Mouse (Mus musculus): ENCODE measurements around the gene Gls2.

Gene Gls2

GRCm38 (mm10) chr10:128225538-128225937 lies 31.3 kb downstream of the Gls2 start, which contains the start of gene Mip:
Gene Mip (plus strand): TSS chr10:128225838.
- in situ Hi-C loops (cut with MboI; ENCODE audit: unreplicated experiment in 2 of 2) = no loop called here

- in situ Hi-C loops (cut with MboI; ENCODE audit: unreplicated experiment in 2 of 2) = no loop called here
Measured at GRCm38 (mm10) chr10:128227592-128227991, 33.3 kb downstream of the Gls2 start.

- in situ Hi-C loops (cut with MboI; ENCODE audit: unreplicated experiment in 2 of 2) = no loop called here
Measured at GRCm38 (mm10) chr10:128228009-128228408, 33.8 kb downstream of the Gls2 start.

- in situ Hi-C loops (cut with MboI; ENCODE audit: unreplicated experiment in 2 of 2) = no loop called here
Measured at GRCm38 (mm10) chr10:128230582-128230981, 36.3 kb downstream of the Gls2 start.

GRCm38 (mm10) chr10:128231146-128231545 lies 36.9 kb downstream of the Gls2 start:
- in situ Hi-C loops (cut with MboI; ENCODE audit: unreplicated experiment in 2 of 2) = no loop called here

- in situ Hi-C loops (cut with MboI; ENCODE audit: unreplicated experiment in 2 of 2) = no loop called here
Measured at GRCm38 (mm10) chr10:128231697-128232419, 37.6 kb downstream of the Gls2 start, which contains the start of gene Timeless. Gene Timeless (plus strand): TSS chr10:128232065.

GRCm38 (mm10) chr10:128232420-128232985 lies 38.2 kb downstream of the Gls2 start:
- in situ Hi-C loops (cut with MboI; ENCODE audit: unreplicated experiment in 2 of 2) = no loop called here

- in situ Hi-C loops (cut with MboI; ENCODE audit: unreplicated experiment in 2 of 2) = no loop called here
Measured at GRCm38 (mm10) chr10:128236321-128236720, 42.1 kb downstream of the Gls2 start.

- in situ Hi-C loops (cut with MboI; ENCODE audit: unreplicated experiment in 2 of 2) = no loop called here
Measured at GRCm38 (mm10) chr10:128237807-128238480, 43.7 kb downstream of the Gls2 start.

- in situ Hi-C loops (cut with MboI; ENCODE audit: unreplicated experiment in 2 of 2) = no loop called here
Measured at GRCm38 (mm10) chr10:128239140-128239539, 44.9 kb downstream of the Gls2 start.

- in situ Hi-C loops (cut with MboI; ENCODE audit: unreplicated experiment in 2 of 2) = no loop called here
Measured at GRCm38 (mm10) chr10:128240131-128240530, 45.9 kb downstream of the Gls2 start.

- in situ Hi-C loops (cut with MboI; ENCODE audit: unreplicated experiment in 2 of 2) = no loop called here
Measured at GRCm38 (mm10) chr10:128243252-128243651, 49.0 kb downstream of the Gls2 start.

- in situ Hi-C loops (cut with MboI; ENCODE audit: unreplicated experiment in 2 of 2) = no loop called here
Measured at GRCm38 (mm10) chr10:128244121-128244520, 49.9 kb downstream of the Gls2 start.

- in situ Hi-C loops (cut with MboI; ENCODE audit: unreplicated experiment in 2 of 2) = no loop called here
Measured at GRCm38 (mm10) chr10:128247020-128247732, 52.9 kb downstream of the Gls2 start.

GRCm38 (mm10) chr10:128250565-128250964 lies 56.3 kb downstream of the Gls2 start:
- in situ Hi-C loops (cut with MboI; ENCODE audit: unreplicated experiment in 2 of 2) = no loop called here

- in situ Hi-C loops (cut with MboI; ENCODE audit: unreplicated experiment in 2 of 2) = no loop called here
Measured at GRCm38 (mm10) chr10:128253677-128254255, 59.5 kb downstream of the Gls2 start, which contains the start of gene Apon. Gene Apon (plus strand): TSS chr10:128254096.

- in situ Hi-C loops (cut with MboI; ENCODE audit: unreplicated experiment in 2 of 2) = no loop called here
Measured at GRCm38 (mm10) chr10:128255925-128256324, 61.7 kb downstream of the Gls2 start.

GRCm38 (mm10) chr10:128256328-128256727 lies 62.1 kb downstream of the Gls2 start:
- in situ Hi-C loops (cut with MboI; ENCODE audit: unreplicated experiment in 2 of 2) = no loop called here

GRCm38 (mm10) chr10:128258953-128259352 lies 64.7 kb downstream of the Gls2 start:
- in situ Hi-C loops (cut with MboI; ENCODE audit: unreplicated experiment in 2 of 2) = no loop called here

Data from v-Abl transformed pro-B cells (cell line).